Mouse (Mus musculus): Measurements from ENCODE around the gene Serpina5.
"Not testable (repeated sequence)": the region's sequence is repeated elsewhere in the genome, so short reads cannot be mapped to it uniquely, and the experiment has no call there.

Gene Serpina5

GRCm38 (mm10) chr12:104100768-104101167 is at the start of gene Serpina5:
Gene Serpina5 (plus strand): TSS chr12:104101113.
- DNase-seq, result no peak

DNA sequence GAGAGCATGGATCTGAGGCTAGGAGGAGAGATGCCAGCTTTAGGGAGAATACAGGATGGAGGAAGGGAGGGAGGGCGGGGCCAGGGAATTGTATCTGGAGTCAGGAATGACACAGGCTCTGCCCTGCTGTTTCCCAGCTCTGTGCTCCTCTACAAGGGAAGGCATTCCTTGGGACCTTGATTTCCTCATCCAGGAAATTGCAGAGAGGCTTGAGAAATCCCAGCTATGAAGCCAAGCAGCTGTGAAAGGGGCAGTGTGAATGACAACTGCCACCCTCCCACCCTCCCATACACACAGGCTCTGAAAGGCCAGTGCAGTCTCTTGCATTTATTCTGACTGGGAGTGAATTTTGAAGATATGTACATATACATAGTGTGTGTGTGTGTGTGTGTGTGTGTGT is 46.9 kb upstream of the Serpina5 start:
- no peak for DNase-seq

- DNase-seq, result no peak
These were observed 45.2 kb upstream of the Serpina5 start for GRCm38 (mm10) chr12:104055755-104056154.

DNA sequence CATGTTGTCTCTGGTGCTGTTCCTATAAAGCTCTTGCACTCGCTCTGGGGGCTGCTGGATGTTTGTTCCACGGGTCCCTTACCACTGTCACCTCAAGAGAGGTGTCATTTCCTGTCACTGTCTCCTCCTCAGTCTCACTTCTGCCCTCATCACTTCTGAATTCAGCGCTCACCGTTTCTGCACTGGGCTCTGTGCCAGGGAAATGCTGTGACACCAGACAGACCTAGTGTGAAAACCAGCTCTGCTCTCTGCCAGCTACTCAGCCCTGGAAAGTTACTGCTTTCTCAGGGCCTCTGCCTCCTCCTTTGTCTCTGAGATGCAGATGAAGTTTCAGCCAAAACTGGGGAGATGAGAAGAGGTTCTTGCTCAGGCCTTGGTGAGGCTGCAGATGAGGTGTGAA is 43.9 kb upstream of the Serpina5 start:
- DNase-seq, result peak; percentile 35 to 54

DNA sequence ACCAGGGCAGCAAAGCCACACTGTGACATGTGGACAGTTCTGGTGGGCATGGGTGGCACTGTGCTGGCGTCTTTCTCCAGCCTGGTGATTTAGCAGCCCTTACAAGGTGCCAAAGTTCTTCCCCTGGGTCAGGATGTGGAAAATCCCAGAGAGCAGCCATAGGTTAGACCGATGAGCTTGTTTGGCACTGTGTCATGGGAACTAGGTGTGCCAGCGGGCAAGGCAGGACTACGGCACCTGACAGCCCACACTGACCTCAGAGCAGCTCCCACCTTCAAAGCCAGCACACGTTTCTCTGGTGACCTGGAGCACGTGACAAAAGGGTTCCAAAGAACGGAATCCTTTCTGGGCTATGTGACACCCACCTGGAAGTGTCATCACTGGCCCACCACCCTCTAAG is 43.4 kb upstream of the Serpina5 start:
- no peak for DNase-seq

DNA sequence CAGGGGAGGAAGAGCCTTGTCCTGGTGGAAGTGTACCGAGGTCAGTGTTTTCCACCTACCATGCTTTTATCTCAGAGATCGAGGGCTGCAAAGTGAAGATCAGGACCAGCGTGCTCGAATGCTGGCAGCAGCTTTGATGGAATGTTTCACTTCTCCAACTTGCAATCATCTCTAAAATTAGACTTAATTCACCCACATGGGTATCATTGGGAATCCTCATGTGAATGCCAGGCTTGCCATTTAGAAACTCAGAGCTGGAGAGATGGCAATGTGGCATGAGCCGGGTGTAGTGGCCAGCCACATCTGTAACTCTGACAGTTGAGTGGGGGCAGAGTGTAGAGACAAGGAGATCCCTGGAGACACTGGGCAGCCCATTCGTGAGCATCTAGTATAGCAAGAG is 40.8 kb upstream of the Serpina5 start:
- DNase-seq, result no peak

GRCm38 (mm10) chr12:104061862-104062261 is 39.1 kb upstream of the Serpina5 start:
- peak in 1 of 2 experiments; percentile 12 for DNase-seq

- no peak for DNase-seq
These were observed 36.4 kb upstream of the Serpina5 start for GRCm38 (mm10) chr12:104064532-104064931.

- no peak for DNase-seq
These were observed 35.9 kb upstream of the Serpina5 start for GRCm38 (mm10) chr12:104064996-104065395.

DNA sequence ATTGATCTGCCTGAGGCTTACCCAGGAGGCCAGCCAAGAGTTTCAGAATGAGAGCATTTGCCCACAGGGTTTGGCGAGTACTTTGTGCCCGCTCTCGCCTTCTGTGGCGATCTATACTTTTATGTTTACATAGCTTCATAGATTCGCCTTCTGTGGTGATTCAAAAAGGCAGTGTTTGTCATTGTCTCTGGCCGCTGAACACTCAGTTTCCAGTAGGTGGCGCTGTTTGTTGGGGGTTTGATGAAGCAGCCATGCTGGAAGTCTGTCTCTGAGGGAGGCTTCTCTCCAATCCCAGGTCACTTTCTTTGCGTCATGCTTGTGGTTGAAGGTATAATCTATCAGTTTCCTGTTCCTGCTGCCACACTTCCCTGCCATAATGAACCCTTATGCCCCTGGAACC is 34.7 kb upstream of the Serpina5 start:
- peak; percentile 23 to 53 for DNase-seq

- DNase-seq, result no peak
These were observed 33.4 kb upstream of the Serpina5 start for GRCm38 (mm10) chr12:104067549-104067948.

GRCm38 (mm10) chr12:104069620-104070019 is 31.3 kb upstream of the Serpina5 start:
- DNase-seq, result peak; percentile 29 to 70

DNA sequence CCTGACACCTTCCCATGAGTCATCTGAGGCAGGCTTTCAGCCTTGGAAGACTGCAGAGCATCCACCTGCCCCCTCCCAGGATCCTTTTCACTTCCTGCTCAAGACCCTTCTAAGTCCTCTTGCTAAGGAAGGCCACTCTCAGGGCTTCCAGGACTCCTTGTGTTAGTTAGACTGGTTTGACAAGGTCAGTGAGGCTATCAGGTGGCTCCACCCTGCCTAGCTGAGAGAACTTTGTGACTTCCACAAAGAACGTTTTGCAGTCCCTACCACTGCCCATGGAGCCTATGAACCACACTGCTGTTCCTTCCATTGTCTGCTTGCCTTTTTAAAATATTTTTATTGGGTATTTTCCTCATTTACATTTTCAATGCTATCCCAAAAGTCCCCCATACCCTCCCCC is 29.2 kb upstream of the Serpina5 start:
- no peak for DNase-seq

GRCm38 (mm10) chr12:104072286-104072685 is 28.6 kb upstream of the Serpina5 start:
- no peak for DNase-seq

DNA sequence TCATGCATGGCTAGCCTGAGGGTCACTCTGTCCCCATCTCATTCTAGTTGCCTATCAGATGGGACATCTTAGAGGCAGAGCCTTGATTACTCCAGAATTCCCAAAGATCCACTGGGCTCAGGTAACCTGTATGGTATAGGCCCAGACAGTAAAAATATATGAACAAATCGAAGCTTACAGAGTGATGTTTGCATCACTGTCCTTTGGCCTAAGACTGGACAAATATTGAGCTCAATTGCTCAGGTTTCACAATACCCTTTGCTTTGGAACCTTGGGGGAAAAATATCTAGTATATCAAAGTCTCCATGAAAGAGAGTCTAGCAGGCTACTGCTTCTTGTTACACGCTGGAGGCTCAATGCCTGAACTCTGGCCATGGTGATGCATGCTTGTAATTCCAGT is 10.8 kb upstream of the Serpina5 start:
- no peak for DNase-seq

- no peak for DNase-seq
These were observed 9.6 kb upstream of the Serpina5 start for GRCm38 (mm10) chr12:104091303-104091702.

DNA sequence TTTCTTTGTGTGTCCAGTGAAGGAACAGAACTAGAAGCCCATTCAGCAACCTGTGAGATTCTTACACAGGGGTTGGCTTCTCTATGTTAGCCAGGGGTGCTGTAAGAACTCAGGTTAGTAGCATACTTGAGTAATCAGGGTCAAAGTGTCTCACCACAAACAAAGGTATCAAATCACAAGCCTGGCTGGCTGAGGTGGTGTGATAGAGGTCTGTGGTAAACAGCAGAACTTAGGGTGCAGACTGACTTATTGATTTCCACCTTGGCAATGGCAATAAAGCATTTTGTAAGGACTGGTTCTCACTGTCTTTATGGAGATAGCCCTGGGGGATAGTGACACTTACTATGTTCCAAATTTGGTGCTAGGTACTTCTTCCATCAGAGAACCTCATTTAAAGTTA is 4.9 kb downstream of the Serpina5 start:
- DNase-seq, result no peak

DNA sequence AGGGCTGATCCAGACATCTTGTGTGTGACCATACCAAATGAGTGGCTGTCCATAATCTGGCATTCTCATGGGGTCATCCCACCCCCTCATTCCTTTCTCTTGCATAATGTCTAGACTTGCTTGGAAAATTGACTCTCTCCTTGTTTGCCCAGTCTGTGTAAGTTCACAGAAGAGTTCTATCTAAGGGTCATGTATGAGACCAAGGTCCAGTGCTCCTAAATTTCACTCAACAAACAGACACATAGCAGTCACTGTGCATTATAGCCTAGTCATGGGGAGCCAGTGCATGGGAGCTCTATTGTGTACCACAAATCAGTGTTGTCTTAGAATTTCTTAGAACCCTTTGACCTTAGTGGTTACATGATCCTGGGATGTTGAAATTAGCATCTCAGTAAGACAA is 6.0 kb downstream of the Serpina5 start:
- no peak for DNase-seq

- no peak for DNase-seq
These were observed 7.6 kb downstream of the Serpina5 start for GRCm38 (mm10) chr12:104108507-104108906.

GRCm38 (mm10) chr12:104112333-104112732 is 11.4 kb downstream of the Serpina5 start, which contains the start of gene Serpina3a:
Gene Serpina3a (plus strand): TSS chr12:104112724.
- DNase-seq, result not testable (repeated sequence)

GRCm38 (mm10) chr12:104114921-104115579 is 14.1 kb downstream of the Serpina5 start:
- no peak for DNase-seq

DNA sequence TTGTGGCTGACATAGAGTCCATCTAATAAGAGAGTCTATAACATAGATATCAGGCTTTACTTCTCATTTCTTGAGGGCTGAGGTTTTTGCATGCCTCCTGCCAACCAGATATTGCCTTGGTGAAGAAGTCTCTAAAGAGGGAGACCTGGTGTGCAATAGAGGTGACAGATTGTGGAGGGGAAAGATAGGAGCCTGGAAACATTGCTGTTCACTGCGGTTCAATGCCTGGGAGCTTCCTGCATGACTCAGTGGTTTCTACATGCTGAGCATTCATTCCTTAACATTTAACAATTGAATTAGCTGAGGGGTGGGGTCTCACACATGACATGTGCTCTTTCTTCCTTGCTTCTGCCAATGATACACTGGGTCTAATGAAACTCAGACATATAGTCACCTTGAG is 22.2 kb downstream of the Serpina5 start:
- no peak for DNase-seq

- no peak for DNase-seq
These were observed 23.1 kb downstream of the Serpina5 start for GRCm38 (mm10) chr12:104123996-104124395.

GRCm38 (mm10) chr12:104125021-104125560 is 24.2 kb downstream of the Serpina5 start:
- no peak for DNase-seq

DNA sequence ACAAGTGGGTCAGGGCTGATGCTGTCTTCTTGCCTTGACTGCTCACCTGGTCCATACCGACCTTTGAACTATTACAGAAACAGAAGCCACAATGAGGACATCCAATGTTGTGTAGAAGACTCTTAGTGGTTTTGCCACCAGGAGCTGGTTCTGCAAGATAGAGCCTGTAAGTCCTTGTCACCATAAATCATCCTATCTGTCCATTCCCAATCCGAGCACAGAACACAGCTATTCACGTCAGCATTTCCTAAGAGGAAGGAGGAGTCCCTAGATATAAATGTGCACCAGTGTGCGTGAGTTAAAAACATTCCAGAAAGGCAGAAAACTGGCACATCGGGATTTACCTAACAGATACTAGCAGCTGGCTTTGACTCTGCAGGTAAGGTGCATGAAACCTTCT is 26.8 kb downstream of the Serpina5 start, which contains the start of gene Serpina3b:
TSS of gene Serpina3b (plus strand) at position 301 of the 400 bp plus-strand sequence.
- no peak for DNase-seq

All from spleen, adult 18-20 months (tissue).